Mouse (Mus musculus): ENCODE data around the gene Banf2.
A peak's percentile ranks its signal among the peaks of the same experiment; 100 is the strongest.

Gene Banf2

GRCm38 (mm10) chr2:144032664-144033063 lies at the start of gene Banf2:
Banf2 (plus strand) TSS chr2:144033059.
- no peak for DNase-seq (ENCODE audit: low spot score in 2 of 2)

GRCm38 (mm10) chr2:143983482-143983881 lies 49.4 kb upstream of the Banf2 start:
- peak; percentile 5 to 9 for DNase-seq (ENCODE audit: low spot score in 2 of 2)

GRCm38 (mm10) chr2:143987485-143987884 lies 45.4 kb upstream of the Banf2 start:
- no peak for DNase-seq (ENCODE audit: low spot score in 2 of 2)

DNA sequence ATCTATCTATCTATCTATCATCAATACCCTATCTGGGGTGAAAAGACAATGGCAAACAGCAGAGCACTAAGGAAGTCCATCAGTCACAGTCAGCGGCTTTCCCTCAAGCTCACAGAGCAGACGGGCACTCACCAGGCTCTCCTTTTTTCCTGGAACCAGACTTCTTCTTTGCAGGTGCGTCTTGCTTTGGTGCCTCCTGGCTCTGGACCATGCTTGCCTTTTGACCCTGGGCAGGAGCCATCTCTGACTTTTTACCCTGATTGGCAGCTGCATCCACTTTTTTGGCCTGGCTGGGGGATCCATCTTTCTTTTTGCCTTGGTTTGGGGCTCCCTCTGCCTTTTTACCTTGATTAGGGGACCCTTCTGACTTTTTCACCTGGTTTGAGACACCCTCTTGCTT lies 44.8 kb upstream of the Banf2 start:
- DNase-seq (ENCODE audit: low spot score in 2 of 2) = no peak

GRCm38 (mm10) chr2:143990997-143991396 lies 41.9 kb upstream of the Banf2 start:
- DNase-seq (ENCODE audit: low spot score in 2 of 2) = no peak

GRCm38 (mm10) chr2:143991964-143992672 lies 40.7 kb upstream of the Banf2 start:
- no peak for DNase-seq (ENCODE audit: low spot score in 2 of 2)

- no peak for DNase-seq (ENCODE audit: low spot score in 2 of 2)
Measured at GRCm38 (mm10) chr2:143992977-143993376, 39.9 kb upstream of the Banf2 start.

GRCm38 (mm10) chr2:144002229-144002984 lies 30.5 kb upstream of the Banf2 start:
- no peak for DNase-seq (ENCODE audit: low spot score in 2 of 2)

DNA sequence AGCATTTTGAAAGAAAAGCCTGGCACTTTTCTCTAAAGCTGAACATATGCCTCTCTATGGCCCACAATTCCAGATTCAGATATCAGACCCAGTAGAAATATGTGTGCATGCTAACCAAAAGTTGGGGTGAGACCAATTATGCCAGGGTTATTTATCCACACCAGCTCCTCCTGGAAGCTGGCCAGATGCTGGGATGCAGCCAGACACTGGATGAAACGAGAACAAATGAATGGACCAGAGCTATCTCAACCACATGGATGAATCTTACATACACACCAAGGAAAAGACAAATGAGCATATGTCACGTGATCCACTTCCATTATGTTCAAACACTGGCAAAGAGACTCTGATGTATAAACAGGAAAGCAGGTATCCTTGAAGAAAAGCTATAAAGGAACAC lies 29.3 kb upstream of the Banf2 start:
- DNase-seq (ENCODE audit: low spot score in 2 of 2) = no peak

DNA sequence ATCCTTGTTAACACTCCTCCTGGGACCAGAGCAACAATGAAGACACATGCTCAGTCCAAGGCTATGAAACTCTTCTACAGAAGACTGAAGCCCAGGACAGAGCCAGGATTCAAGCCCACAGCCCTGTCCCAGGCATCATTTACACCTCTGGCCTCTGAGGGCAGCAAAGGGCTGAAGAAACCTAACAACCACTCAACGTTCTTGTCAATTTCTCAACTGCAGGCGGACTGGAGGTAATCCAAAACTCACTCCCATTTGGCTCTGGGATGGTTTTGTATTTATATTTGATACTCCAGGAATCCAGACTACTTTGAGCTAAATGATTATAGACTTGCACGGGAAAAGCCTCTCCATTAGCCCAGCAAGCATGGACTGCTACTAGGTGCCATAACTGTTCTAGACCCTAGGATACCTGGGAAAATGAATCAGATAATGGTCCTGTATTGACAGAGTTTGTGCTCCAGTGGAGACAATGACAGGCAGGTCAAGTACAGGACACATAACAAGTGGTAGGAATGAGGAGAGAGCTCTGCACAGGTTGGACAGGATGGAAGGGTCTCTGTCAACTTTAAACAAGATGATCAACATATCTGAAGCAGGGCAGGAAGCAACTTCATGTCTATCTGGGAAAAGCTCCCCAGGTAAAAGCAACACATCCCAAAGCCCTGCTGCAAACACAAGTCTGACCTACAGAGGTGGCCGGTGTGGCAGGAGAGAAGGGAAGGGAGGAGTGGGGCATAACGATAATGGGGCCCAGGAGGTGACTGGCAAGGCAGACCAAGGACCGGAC lies 27.5 kb upstream of the Banf2 start:
- no peak for DNase-seq (ENCODE audit: low spot score in 2 of 2)

DNA sequence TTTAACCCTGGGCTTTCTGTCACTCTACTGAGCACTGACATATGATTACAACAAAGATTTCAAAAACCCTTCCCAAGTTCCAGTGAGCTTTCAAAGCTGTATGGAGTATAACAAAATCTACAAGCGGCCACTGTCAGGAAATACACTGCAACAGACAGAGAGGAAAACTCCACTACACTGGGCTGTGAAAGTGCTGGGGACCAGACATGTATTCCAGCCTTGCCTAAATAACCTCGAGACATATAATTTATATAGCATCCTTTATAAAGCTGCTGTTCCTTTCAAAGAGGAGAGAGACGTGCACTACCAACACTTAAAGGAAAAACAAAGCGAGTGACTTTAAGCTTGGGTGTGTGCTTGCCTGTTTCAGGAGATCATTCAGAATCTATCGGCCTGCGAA lies 26.2 kb upstream of the Banf2 start:
- DNase-seq (ENCODE audit: low spot score in 2 of 2) = no peak

DNA sequence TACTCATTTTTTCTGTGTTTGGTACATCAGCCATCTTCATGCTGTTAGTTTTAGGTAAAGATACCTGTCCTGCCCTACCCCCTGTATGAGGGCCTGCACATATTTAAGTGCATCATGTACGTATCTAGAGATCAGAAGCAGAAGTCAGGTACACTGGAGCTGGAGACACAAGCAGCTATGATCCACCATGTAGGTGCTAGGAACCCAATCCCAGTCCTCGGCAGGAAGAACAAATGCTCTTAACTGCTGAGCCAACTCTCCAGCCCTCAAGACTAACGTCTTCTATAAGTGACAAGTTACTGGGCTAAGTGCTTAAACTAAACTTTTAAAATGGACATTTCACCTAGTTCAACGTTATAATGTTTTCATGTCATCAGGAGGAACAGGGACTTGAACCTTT lies 25.6 kb upstream of the Banf2 start:
- no peak for DNase-seq (ENCODE audit: low spot score in 2 of 2)

GRCm38 (mm10) chr2:144009081-144009480 lies 23.8 kb upstream of the Banf2 start:
- DNase-seq (ENCODE audit: low spot score in 2 of 2) = no peak

GRCm38 (mm10) chr2:144009551-144010281 lies 23.1 kb upstream of the Banf2 start:
- DNase-seq (ENCODE audit: low spot score in 2 of 2) = peak; percentile 28 to 35

DNA sequence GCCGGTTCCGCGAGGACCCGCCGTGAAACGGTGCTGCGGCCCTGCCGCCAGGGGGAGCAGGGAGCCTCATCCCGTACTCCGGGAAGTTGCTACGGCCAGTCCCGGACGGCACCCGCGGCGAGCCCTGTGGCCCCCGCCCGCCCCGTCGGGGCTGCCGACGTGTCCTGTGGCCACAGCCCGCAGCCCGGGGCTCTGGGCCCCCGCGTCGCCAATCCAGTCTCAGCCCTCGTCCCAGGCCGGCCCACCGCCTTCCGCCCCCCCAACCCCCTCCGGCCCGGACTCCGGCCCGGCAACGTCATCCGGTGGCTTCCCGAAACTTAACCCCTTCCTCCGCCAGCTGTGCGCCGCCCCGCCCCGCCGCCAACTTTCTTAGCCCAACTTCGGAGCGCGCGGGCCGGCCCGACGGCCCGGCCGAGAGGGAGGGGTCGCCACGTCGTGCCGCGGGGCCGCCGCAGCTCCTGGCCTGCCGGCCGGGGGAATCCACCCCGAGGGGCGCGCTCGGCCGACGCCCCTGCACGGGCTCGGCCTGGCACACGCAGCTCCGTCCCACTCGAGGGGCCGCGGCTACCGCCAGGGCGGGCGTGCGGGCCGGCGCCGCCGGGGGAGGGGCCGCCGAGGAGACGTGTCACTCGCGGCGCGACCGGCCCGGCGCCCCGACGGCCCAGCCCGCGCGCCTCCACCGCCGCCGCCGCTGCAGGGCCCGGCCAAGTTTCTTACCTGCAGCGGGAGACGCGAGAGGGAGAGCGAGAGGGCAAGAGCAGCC lies 22.4 kb upstream of the Banf2 start:
- peak; percentile 70 to 79 for DNase-seq (ENCODE audit: low spot score in 2 of 2)

- DNase-seq (ENCODE audit: low spot score in 2 of 2) = peak; percentile 98 to 99
Measured at GRCm38 (mm10) chr2:144011080-144011551, 21.7 kb upstream of the Banf2 start, which contains the start of gene Rrbp1. Rrbp1 (minus strand) TSS chr2:144011263.

DNA sequence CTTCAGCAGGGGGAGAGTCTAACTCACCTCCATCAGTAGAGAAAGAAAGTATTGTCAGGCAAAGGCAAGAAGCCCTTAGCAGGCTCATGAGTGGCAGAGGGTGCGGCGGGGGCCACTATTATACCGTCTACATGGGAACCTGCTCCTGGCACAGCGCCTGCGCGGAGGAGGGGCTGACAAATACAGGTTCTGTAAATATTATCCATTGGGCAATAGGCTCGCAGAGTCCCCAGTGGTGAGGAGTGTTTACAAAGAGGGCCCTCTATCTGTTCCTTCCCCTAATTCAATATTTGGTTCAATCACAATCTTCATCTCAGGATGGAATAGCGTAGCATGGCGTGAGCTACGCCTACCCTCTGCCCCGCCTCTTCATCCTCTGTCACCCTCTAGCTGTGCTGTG lies 18.8 kb upstream of the Banf2 start:
- no peak for DNase-seq (ENCODE audit: low spot score in 2 of 2)

DNA sequence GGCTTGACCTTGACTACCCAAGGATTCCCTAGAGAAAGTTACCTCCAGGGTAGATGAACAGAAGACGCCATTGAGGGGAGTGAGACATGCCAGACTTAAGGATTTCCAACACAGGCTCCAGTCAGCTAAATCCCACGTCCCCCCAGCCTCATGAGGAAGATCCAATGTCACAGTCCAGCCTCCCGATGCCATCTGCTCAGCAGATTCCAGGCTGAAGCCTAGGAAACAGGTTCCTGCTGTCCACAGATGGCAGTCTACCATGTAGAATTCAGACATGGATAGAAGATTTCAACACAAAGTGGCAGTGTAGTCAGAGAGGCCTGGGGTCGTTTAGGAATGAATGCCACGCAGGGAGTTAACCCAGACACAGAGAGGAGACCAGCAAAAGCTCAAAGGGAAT lies 18.4 kb upstream of the Banf2 start:
- no peak for DNase-seq (ENCODE audit: low spot score in 2 of 2)

- DNase-seq (ENCODE audit: low spot score in 2 of 2) = no peak
Measured at GRCm38 (mm10) chr2:144015861-144016260, 17.0 kb upstream of the Banf2 start.

DNA sequence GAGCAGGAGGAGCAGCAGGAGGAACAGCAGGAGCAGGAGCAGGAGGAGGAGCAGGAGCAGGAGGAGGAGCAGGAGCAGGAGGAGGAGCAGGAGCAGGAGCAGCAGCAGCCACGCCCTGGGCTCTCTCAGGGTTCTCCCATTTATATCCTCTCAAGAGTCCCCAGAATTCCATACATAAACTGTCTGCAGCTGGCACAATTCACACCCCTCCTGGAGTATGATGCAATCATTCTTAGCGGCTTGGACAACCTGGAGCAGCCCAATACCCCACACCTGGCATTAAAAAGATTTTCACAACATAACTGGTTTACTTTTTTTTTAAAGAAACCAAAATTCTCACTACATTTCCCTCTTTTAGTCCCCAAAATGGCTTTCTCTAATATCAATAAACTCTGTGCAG lies 12.9 kb upstream of the Banf2 start:
- no peak for DNase-seq (ENCODE audit: low spot score in 2 of 2)

DNA sequence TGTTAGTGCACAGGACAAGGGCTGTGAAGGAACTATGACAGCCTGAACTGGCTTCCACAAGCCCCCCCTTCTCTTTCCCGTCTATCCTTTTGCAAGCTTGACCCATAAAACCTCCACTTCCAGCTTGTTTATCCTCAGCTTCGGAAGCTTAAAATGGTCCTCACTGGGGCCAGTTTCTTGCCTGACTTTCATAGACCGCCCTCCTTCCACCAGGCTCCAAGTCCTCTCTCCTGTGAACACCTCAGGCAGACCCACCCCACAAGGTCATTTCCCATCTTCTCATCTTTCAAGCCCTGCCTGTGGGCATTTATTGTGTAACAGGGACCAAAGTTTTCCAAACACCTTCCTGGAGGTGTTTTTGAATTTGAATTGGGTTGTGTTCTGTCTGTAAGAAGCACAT lies 10.4 kb upstream of the Banf2 start:
- DNase-seq (ENCODE audit: low spot score in 2 of 2) = no peak
